10 mouse cellular contexts compared by ENCODE assay signal in the genomic region with DNA sequence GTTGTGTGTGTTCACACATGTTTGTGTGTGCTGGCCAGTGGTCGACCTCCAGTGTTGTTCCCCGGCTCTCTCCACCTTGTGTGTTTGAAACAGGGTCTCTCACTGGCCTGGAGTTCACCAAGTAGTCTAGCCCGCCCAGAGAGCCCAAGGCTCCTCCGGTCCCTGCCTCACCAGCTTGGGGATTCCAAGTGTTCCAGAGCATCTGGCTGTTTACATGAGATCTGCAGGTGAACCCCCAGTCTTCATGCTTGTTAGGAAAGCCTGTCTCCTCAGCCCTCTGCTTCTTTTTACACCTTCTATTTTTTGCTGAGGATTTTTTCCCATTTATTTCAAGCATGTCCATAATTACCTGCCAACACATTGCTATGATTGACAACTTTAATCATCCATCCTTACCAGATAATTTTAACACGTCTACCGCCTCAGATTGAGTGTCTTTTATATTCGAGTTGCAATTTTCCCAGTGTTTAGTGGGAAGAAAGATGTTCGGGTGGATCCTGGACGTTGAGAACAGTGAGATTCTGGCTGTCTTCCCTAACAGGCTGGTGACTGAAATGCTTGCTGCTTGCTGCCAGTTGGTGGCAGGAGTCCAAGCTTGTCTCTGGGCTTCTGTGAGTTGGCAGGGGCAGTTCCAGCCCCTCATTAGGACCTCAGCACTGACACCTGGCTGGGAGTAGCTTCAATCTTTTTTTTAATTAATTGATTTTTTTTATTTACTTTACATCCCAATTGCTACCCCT. TPM values are rescaled to one million over a fixed set of nuclear protein-coding genes. Genes with fewer than 3 reads are reported as not detected.
DNase-seq lines count a peak whose midpoint lies in the region; ATAC-seq and TF ChIP-seq lines count a peak whose summit lies in the region.
"Had no signal": no experiment of that assay in that cellular context is flagged by ENCODE, and none has a peak within 500 bp of the region (broad histone marks: within the 10 kb centered on the region; RNA-seq: fewer than 3 reads in every experiment).

No protein-coding gene starts in this region.

- no peak overlapping the region for H3K4me3 ChIP-seq in heart, adult 2 months
- no peak overlapping the region for H3K4me3 ChIP-seq in heart, embryonic 11.5 days (ENCODE audit: low read depth, low read length)
- H3K4me3 ChIP-seq in forebrain, embryonic 12.5 days (replicated peaks) = no peak overlapping the region
- H3K4me3 ChIP-seq: erythroblast, embryonic 14.5 days; liver, embryonic 13.5 days had no signal

- H3K4me2 ChIP-seq in heart, embryonic 11.5 days = no peak overlapping the region
- H3K4me2 ChIP-seq in forebrain, embryonic 12.5 days = no peak overlapping the region
- H3K4me2 ChIP-seq: liver, embryonic 13.5 days had no signal

- peak; percentile 28 to 48 for DNase-seq in heart, adult 2 months
- peak; percentile 72 for DNase-seq in Muller cell, postnatal 12 days (ENCODE audit: inconsistent ontology term)
- DNase-seq in layer of hippocampus, postnatal 25 days (ENCODE audit: extremely low spot score in 1 of 2, low spot score in 1 of 2) = peak; percentile 25 to 64
- DNase-seq in spleen, postnatal 14 days (ENCODE audit: low spot score in 2 of 2) = no peak
- no peak for DNase-seq in kidney, adult 9 months
- no peak for DNase-seq in ovary, postnatal 14 days (ENCODE audit: low spot score)
- DNase-seq: liver, embryonic 13.5 days had no signal

- H3K36me3 ChIP-seq in heart, adult 2 months (ENCODE audit: control insufficient read depth, insufficient read depth, low read length) = no peaks in the 10 kb centered on the region
- no peaks in the 10 kb centered on the region for H3K36me3 ChIP-seq in heart, embryonic 11.5 days (ENCODE audit: control insufficient read depth, insufficient read depth, low read length)
- H3K36me3 ChIP-seq in forebrain, embryonic 12.5 days (replicated peaks) = no peaks in the 10 kb centered on the region
- H3K36me3 ChIP-seq: liver, embryonic 13.5 days had no signal

- TF ChIP-seq CTCF in heart, adult 2 months (IDR thresholded peaks at IDR 0.05) = no peak; the same call in 1 of the 2 replicates

- H3K27ac ChIP-seq in heart, adult 2 months = no peak overlapping the region
- H3K27ac ChIP-seq in heart, embryonic 11.5 days (ENCODE audit: low read depth, low read length) = no peak overlapping the region
- peak overlapping the region; percentile 81 for H3K27ac ChIP-seq in forebrain, embryonic 12.5 days
- H3K27ac ChIP-seq: liver, embryonic 13.5 days had no signal

- ATAC-seq in heart, embryonic 11.5 days (replicated peaks; ENCODE audit: insufficient number of reproducible peaks, low FRiP score, low TSS enrichment) = no peak
- ATAC-seq in forebrain, embryonic 12.5 days (ENCODE audit: low FRiP score) = peak; percentile 76; the same call in 1 of the 2 replicates

- H3K79me2 ChIP-seq in heart, adult 2 months (replicated peaks; ENCODE audit: control insufficient read depth, insufficient read depth, low read length) = no peaks in the 10 kb centered on the region

- H3K27me3 ChIP-seq in heart, adult 2 months (ENCODE audit: control insufficient read depth, insufficient read depth, low read length) = no peaks in the 10 kb centered on the region; the same call in 1 of the 2 replicates
- no peaks in the 10 kb centered on the region for H3K27me3 ChIP-seq in heart, embryonic 11.5 days (ENCODE audit: control insufficient read depth, insufficient read depth, low read length)
- no peaks in the 10 kb centered on the region; the same call in 1 of the 2 replicates for H3K27me3 ChIP-seq in forebrain, embryonic 12.5 days

- WGBS in heart, adult 2 months = 55% methylated on average over 9 of the region's 9 CpGs
- 69% methylated on average over 9 of the region's 9 CpGs for WGBS in heart, embryonic 11.5 days (ENCODE audit: insufficient replicate concordance)
- WGBS in forebrain, embryonic 12.5 days = 68% methylated on average over 9 of the region's 9 CpGs

- no peak for TF ChIP-seq EP300 in heart, adult 2 months (IDR thresholded peaks at IDR 0.05; ENCODE audit: insufficient read depth, low read depth, low read length)

- no peak for TF ChIP-seq POLR2A in heart, adult 2 months (IDR thresholded peaks at IDR 0.05; ENCODE audit: insufficient read depth, low read depth, low read length)

- intact Hi-C loops in heart, adult 2 months (cut with DNase I) = no loop called here

- no peak overlapping the region for H3K9ac ChIP-seq in heart, adult 2 months (ENCODE audit: low read depth, low read length)
- no peak overlapping the region for H3K9ac ChIP-seq in heart, embryonic 11.5 days (ENCODE audit: low read depth, low read length)
- no peak overlapping the region for H3K9ac ChIP-seq in forebrain, embryonic 12.5 days
- H3K9ac ChIP-seq: liver, embryonic 13.5 days had no signal

- H3K9me3 ChIP-seq in heart, embryonic 11.5 days (replicated peaks; ENCODE audit: control insufficient read depth, low read length) = no peaks in the 10 kb centered on the region
- H3K9me3 ChIP-seq in forebrain, embryonic 12.5 days = no peaks in the 10 kb centered on the region
- H3K9me3 ChIP-seq: liver, embryonic 13.5 days had no signal

- H3K4me1 ChIP-seq in heart, adult 2 months (ENCODE audit: control insufficient read depth, insufficient read depth, low read length) = no peaks in the 10 kb centered on the region
- no peaks in the 10 kb centered on the region for H3K4me1 ChIP-seq in heart, embryonic 11.5 days (ENCODE audit: control insufficient read depth, insufficient read depth, low read length)
- peaks cover 17% of the 10 kb centered on the region for H3K4me1 ChIP-seq in forebrain, embryonic 12.5 days
- H3K4me1 ChIP-seq: liver, embryonic 13.5 days had no signal

RNA-seq across cellular contexts. Expression of a gene that starts 15.6 kb away (rescaled TPM):
- not detected for total RNA-seq in heart, adult 2 months (2021)
- 0.03 TPM in 1 of 2 replicates, not detected in the other for polyA plus RNA-seq in heart, adult 2 months (2012; rRNA removed)
- polyA plus RNA-seq in heart, embryonic 11.5 days (2014; fragmentation: Nextera tagmentation; extraction: Ambion mirVana) = 3.9 and 5.0 TPM in 2 replicates
- polyA plus RNA-seq in forebrain, embryonic 12.5 days (2016; fragmentation: Nextera tagmentation; extraction: Ambion mirVana) = 4.4 and 4.6 TPM in 2 replicates
- total RNA-seq in layer of hippocampus, postnatal 25 days (2021) = 10 to 100 TPM in 1 of 2 experiments, 1 to 10 TPM in 1; 9.5 to 10.6 TPM

Comparison
In these comparisons a context has a peak if more than half of its experiments do, and no peak if none do; other contexts are left out.
1. DNase-seq: peak in heart, adult 2 months (2 of 2), Muller cell, postnatal 12 days (single experiment) and layer of hippocampus, postnatal 25 days (2 of 2); none in spleen, postnatal 14 days (0 of 2), kidney, adult 9 months (single experiment) and ovary, postnatal 14 days (single experiment).